Mouse (Mus musculus) myocyte (in vitro differentiated cells): ENCODE data around the gene Mtcl1.

Experiments
- CEBPB ChIP-seq: IDR thresholded peaks from 2 replicates; pipeline ENCODE4 v1.6.1; 2011; ENCODE audit warnings: mild to moderate bottlenecking, moderate library complexity; ENCODE audit not compliant: poor library complexity, insufficient read depth, severe bottlenecking
- E2F4 ChIP-seq: IDR thresholded peaks from one replicate; pipeline ENCODE4 v1.6.1; 2011; ENCODE audit warnings: mild to moderate bottlenecking, control low read depth, moderate library complexity; ENCODE audit not compliant: insufficient read depth
- MYOD1 ChIP-seq, 3 experiments: IDR thresholded peaks; one replicate each; pipeline ENCODE4 v1.6.1; 2011; ENCODE audit warnings: control low read depth in 2 of 3, low read depth in 2 of 3, mild to moderate bottlenecking in 2 of 3, moderate library complexity in 1 of 3; ENCODE audit not compliant: insufficient read length in 2 of 3, control insufficient read depth in 1 of 3
- POLR2A ChIP-seq: IDR thresholded peaks from one replicate; pipeline ENCODE4 v1.6.1; 2011; ENCODE audit warnings: low read depth, mild to moderate bottlenecking, control low read depth, moderate library complexity; ENCODE audit not compliant: insufficient read length
- POLR2AphosphoS2 ChIP-seq: IDR thresholded peaks from one replicate; pipeline ENCODE4 v1.6.1; 2011; ENCODE audit warnings: low read depth, control low read depth; ENCODE audit not compliant: insufficient read length
- TCF12 ChIP-seq: IDR thresholded peaks from one replicate; pipeline ENCODE4 v1.6.1; 2011; ENCODE audit warnings: mild to moderate bottlenecking, control low read depth; ENCODE audit not compliant: poor library complexity, insufficient read depth, severe bottlenecking
- USF1 ChIP-seq: IDR thresholded peaks from one replicate; pipeline ENCODE4 v1.6.1; 2011; ENCODE audit warnings: low read depth, mild to moderate bottlenecking, control low read depth, moderate library complexity

- TF ChIP-seq POLR2A: no peak
- TF ChIP-seq USF1: no peak
- TF ChIP-seq CEBPB: no peak
- no peak for TF ChIP-seq E2F4
- TF ChIP-seq TCF12: no peak
- TF ChIP-seq MYOD1 (IDR thresholded peaks at IDR 0.05; ENCODE audit: control insufficient read depth in 1 of 3, insufficient read length in 2 of 3, low read depth in 2 of 3): no peak
- no peak for TF ChIP-seq POLR2AphosphoS2
Observed at GRCm38 (mm10) chr17:66370867-66371266, 78.7 kb downstream of the Mtcl1 start.
